Mouse (Mus musculus) CH12.LX (cell line): ENCODE measurements around the gene Pmepa1.

Experiments
- CHD2 ChIP-seq: IDR thresholded peaks from 2 replicates; pipeline ENCODE4 v1.6.1; 2011; ENCODE audit warnings: low read length, improper control_type of control experiment
- CTCF ChIP-seq, 2 experiments: IDR thresholded peaks in 1 of 2; conservative IDR thresholded peaks in 1 of 2; 2 replicates each; pipeline ENCODE4 v1.5.1; 2011 to 2012; ENCODE audit warnings: low read depth in 2 of 2, low read length in 2 of 2, improper control_type of control experiment in 1 of 2, inconsistent platforms in 1 of 2, mild to moderate bottlenecking in 1 of 2, moderate library complexity in 1 of 2
- E2F4 ChIP-seq: IDR thresholded peaks from 2 replicates; pipeline ENCODE4 v1.6.1; 2011; ENCODE audit warnings: low read depth, low read length, improper control_type of control experiment; ENCODE audit not compliant: insufficient replicate concordance
- IRF4 ChIP-seq: IDR thresholded peaks from 2 replicates; pipeline ENCODE4 v1.6.1; 2014; ENCODE audit warnings: low read depth, mild to moderate bottlenecking, inconsistent platforms, low read length, improper control_type of control experiment
- KAT2A ChIP-seq: IDR thresholded peaks from 2 replicates; pipeline ENCODE4 v1.6.1; 2012; ENCODE audit warnings: low read length, improper control_type of control experiment, inconsistent platforms; ENCODE audit not compliant: insufficient replicate concordance
- NRF1 ChIP-seq: IDR thresholded peaks from 2 replicates; pipeline ENCODE4 v1.6.1; 2014; ENCODE audit warnings: low read depth, mild to moderate bottlenecking, inconsistent platforms, low read length, improper control_type of control experiment, moderate library complexity
- POLR2A ChIP-seq: IDR thresholded peaks from 2 replicates; pipeline ENCODE4 v1.6.1; 2011; ENCODE audit warnings: low read depth, mild to moderate bottlenecking, improper control_type of control experiment, low read length
- RAD21 ChIP-seq: IDR thresholded peaks from 2 replicates; pipeline ENCODE4 v1.6.1; 2011; ENCODE audit warnings: low read depth, mild to moderate bottlenecking, low read length, improper control_type of control experiment, moderate library complexity
- SIN3A ChIP-seq: IDR thresholded peaks from 2 replicates; pipeline ENCODE4 v1.6.1; 2012; ENCODE audit warnings: low read length, improper control_type of control experiment, inconsistent platforms
- USF1 ChIP-seq: IDR thresholded peaks from 2 replicates; pipeline ENCODE4 v1.6.1; 2014; ENCODE audit warnings: low read depth, mild to moderate bottlenecking, inconsistent platforms, low read length, improper control_type of control experiment

DNA sequence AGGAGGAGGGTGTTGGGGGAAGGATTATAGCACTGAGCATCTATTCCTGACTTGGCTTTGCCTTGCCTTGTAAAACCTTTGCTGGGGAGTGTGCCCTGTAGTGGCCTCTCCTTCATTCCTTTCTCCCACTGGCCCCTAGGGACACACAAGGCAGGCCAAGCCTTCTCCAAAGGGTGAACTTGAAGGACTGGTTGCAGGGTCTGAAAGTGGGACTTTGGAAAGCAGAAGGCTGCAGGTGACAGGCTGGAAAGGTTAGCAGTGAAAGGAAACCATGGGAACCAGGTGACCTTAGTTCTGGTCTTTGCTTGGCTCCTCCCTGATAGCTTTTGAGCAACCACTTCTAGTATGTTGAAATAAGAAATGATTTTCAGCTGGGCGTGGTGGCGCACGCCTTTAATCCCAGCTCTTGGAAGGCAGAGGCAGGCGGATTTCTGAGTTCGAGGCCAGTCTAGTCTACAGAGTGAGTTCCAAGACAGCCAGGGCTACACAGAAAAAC lies 58.5 kb downstream of the Pmepa1 start:
- TF ChIP-seq RAD21, result no peak
- TF ChIP-seq CTCF (conservative IDR thresholded peaks at IDR 0.05 in 1 of 2, IDR thresholded peaks at IDR 0.05 in 1 of 2; ENCODE audit: low read depth in 2 of 2, low read length in 2 of 2), result no peak
- no peak for TF ChIP-seq CHD2
- no peak for TF ChIP-seq E2F4
- TF ChIP-seq IRF4, result no peak
- TF ChIP-seq POLR2A, result no peak
- no peak for TF ChIP-seq SIN3A
- no peak for TF ChIP-seq NRF1
- TF ChIP-seq KAT2A, result no peak
- no peak for TF ChIP-seq USF1
